Mouse (Mus musculus) heart, embryonic 15.5 days (tissue): ENCODE data around the gene Gm3336. TPM values are rescaled to one million over a fixed set of nuclear protein-coding genes. Genes with fewer than 3 reads are reported as not detected.
A peak's percentile ranks its signal among the peaks of the same experiment; 100 is the strongest.

Source experiments
- ATAC-seq: fragments of 200-750 bp; cut with Nextera tagmentation; replicated peaks from 2 replicates; pipeline ENCODE4 v1.8.0; 2017; ENCODE audit warnings: low read depth, moderate TSS enrichment; ENCODE audit not compliant: insufficient number of reproducible peaks, insufficient read depth, low FRiP score
- H3K27ac ChIP-seq: fragments of 300-500 bp; sonication (generic); 2 replicates; pipeline ENCODE4 v1.5.1; 2015; ENCODE audit warnings: mild to moderate bottlenecking, inconsistent platforms
- H3K27me3 ChIP-seq: fragments of 300-500 bp; sonication (generic); 2 replicates; pipeline ENCODE4 v1.6.1; 2015; ENCODE audit warnings: inconsistent platforms
- H3K36me3 ChIP-seq: fragments of 300-500 bp; sonication (generic); 2 replicates; pipeline ENCODE4 v1.6.1; 2015; ENCODE audit warnings: mild to moderate bottlenecking, inconsistent platforms
- H3K4me1 ChIP-seq: fragments of 300-500 bp; sonication (generic); replicated peaks from 2 replicates; pipeline ENCODE4 v1.6.1; 2015; ENCODE audit warnings: inconsistent platforms
- H3K4me2 ChIP-seq: fragments of 300-500 bp; sonication (generic); 2 replicates; pipeline ENCODE4 v1.6.1; 2015; ENCODE audit warnings: inconsistent platforms, mild to moderate bottlenecking, moderate library complexity
- H3K4me3 ChIP-seq: fragments of 300-500 bp; sonication (generic); 2 replicates; pipeline ENCODE4 v1.5.1; 2015; ENCODE audit warnings: mild to moderate bottlenecking, inconsistent platforms
- H3K9ac ChIP-seq: fragments of 300-500 bp; sonication (generic); 2 replicates; pipeline ENCODE4 v1.6.1; 2015; ENCODE audit warnings: mild to moderate bottlenecking, inconsistent platforms
- H3K9me3 ChIP-seq: fragments of 300-500 bp; sonication (generic); replicated peaks from 2 replicates; pipeline ENCODE4 v1.6.1; 2016; ENCODE audit warnings: inconsistent platforms
- WGBS: fragments of 180-500 bp; shearing (Covaris S2); methylation state at CpG from one replicate; pipeline ENCODE4 v1.1.7; 2015; ENCODE audit warnings: mixed read lengths; 5-methylcytosine and 5-hydroxymethylcytosine counted together
- polyA plus RNA-seq: library from polyadenylated mRNA; unstranded; fragments of >200 nt; fragmentation: Nextera tagmentation; extraction: Ambion mirVana; gene quantifications from 2 replicates; pipeline ENCODE4 v1.2.1, GENCODE M21; 2015

Gm3336 gene
- polyA plus RNA-seq, 1 experiment from 2014 or later: not detected

GRCm38 (mm10) chr8:70701982-70702841 lies 16.1 kb upstream of the Gm3336 start:
- H3K4me3 ChIP-seq: no peak overlapping the region
- no peak overlapping the region for H3K9ac ChIP-seq
- H3K36me3 ChIP-seq: no peaks in the 10 kb centered on the region; the same call in 1 of the 2 replicates
- peak overlapping the region; percentile 77; the same call in 1 of the 2 replicates for H3K4me2 ChIP-seq
- ATAC-seq: no peak
- WGBS: 58% methylated on average over 2 of the region's 2 CpGs
- peak overlapping the region; percentile 40 for H3K27ac ChIP-seq
- H3K27me3 ChIP-seq: no peaks in the 10 kb centered on the region
- H3K9me3 ChIP-seq: no peaks in the 10 kb centered on the region
- H3K4me1 ChIP-seq: peaks cover 37% of the 10 kb centered on the region

DNA sequence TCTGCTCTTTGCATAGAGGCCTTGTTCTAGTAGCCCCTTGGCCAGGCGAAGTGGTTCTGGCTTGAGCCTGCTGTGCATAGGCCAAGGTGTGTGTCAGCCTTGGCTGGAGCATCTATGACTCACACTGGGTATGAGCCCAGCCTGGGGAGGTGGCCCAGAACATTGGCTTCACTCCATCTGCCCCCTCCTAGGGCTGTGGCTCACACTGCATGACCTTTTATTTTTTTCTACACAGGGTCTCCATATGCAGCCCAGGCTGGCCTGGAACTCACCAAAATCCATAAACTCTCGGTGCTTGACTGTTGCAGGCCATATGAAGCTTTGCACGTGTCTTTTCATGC lies 15.5 kb upstream of the Gm3336 start:
- H3K4me1 ChIP-seq: peaks cover 31% of the 10 kb centered on the region
- H3K9me3 ChIP-seq: no peaks in the 10 kb centered on the region
- H3K27me3 ChIP-seq: no peaks in the 10 kb centered on the region
- no peak overlapping the region for H3K4me2 ChIP-seq
- H3K9ac ChIP-seq: no peak overlapping the region
- no peaks in the 10 kb centered on the region; the same call in 1 of the 2 replicates for H3K36me3 ChIP-seq
- no peak overlapping the region for H3K4me3 ChIP-seq
- H3K27ac ChIP-seq: peak overlapping the region; percentile 40; the same call in 1 of the 2 replicates
- ATAC-seq: no peak
- 60% methylated on average over 3 of the region's 3 CpGs for WGBS

GRCm38 (mm10) chr8:70703287-70703686 lies 15.1 kb upstream of the Gm3336 start, which contains the start of gene Iqcn:
Iqcn (plus strand) TSS chr8:70703457.
- WGBS: 92% methylated on average over 3 of the region's 3 CpGs
- H3K9ac ChIP-seq: no peak within 1 kb of the TSS
- no peaks in the 10 kb centered on the region; the same call in 1 of the 2 replicates for H3K36me3 ChIP-seq
- no peak within 1 kb of the TSS for H3K4me3 ChIP-seq
- H3K4me1 ChIP-seq: peaks cover 26% of the 10 kb centered on the region
- H3K9me3 ChIP-seq: no peaks in the 10 kb centered on the region
- peak within 1 kb of the TSS; percentile 77; the same call in 1 of the 2 replicates for H3K4me2 ChIP-seq
- peak within 1 kb of the TSS; percentile 40 for H3K27ac ChIP-seq
- no peaks in the 10 kb centered on the region for H3K27me3 ChIP-seq
- ATAC-seq: no peak

DNA sequence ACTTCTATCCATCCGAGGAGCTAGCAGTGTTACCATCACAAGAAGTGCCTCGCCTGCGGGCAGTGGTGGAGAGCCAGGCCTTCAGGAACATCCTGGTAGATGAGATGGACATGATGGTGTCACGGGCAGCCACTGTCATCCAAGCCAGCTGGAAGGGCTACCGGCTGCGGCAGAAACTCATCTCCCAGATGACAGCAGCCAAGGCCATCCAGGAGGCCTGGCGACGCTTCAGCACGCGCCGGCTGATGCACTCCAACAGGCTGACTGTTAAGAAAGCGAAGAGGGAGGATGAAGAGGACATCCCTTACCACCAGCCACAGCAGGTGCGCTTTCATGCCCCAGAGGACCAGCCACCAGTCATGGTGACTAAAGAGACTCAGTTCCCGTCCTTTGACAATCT lies 10.1 kb upstream of the Gm3336 start:
- WGBS: 84% methylated on average over 14 of the region's 14 CpGs
- no peak overlapping the region for H3K4me3 ChIP-seq
- H3K9ac ChIP-seq: no peak overlapping the region
- H3K27ac ChIP-seq: no peak overlapping the region
- H3K27me3 ChIP-seq: no peaks in the 10 kb centered on the region
- H3K4me2 ChIP-seq: no peak overlapping the region
- H3K36me3 ChIP-seq: no peaks in the 10 kb centered on the region
- no peaks in the 10 kb centered on the region for H3K4me1 ChIP-seq
- ATAC-seq: no peak
- no peaks in the 10 kb centered on the region for H3K9me3 ChIP-seq

- 84% methylated on average over 9 of the region's 9 CpGs for WGBS
- no peaks in the 10 kb centered on the region for H3K36me3 ChIP-seq
- no peak overlapping the region for H3K4me3 ChIP-seq
- no peak overlapping the region for H3K27ac ChIP-seq
- ATAC-seq: no peak
- H3K27me3 ChIP-seq: no peaks in the 10 kb centered on the region
- no peak overlapping the region for H3K4me2 ChIP-seq
- no peak overlapping the region for H3K9ac ChIP-seq
- no peaks in the 10 kb centered on the region for H3K9me3 ChIP-seq
- no peaks in the 10 kb centered on the region for H3K4me1 ChIP-seq
Measured at GRCm38 (mm10) chr8:70709794-70710193, 8.5 kb upstream of the Gm3336 start.

DNA sequence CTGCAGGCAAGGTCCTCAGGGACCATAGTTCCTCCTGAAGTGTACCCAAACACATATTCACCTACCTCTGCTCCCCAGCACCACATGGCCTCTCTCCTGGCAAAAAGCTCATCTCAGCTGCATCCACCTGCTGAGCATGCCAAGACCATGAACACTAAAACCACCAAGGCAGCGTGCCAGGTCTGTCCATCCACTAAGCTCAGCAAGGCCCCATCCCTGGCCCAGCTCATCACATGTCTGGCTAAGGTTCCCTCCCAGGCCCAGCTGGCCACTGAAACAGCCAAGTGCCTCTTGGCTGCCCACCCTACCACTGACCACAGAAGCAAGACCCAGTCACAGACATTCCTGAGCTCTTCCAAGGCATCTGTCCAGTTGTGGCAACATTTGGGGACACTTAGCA lies 8.0 kb upstream of the Gm3336 start:
- H3K27me3 ChIP-seq: no peaks in the 10 kb centered on the region
- no peak; the same call in 1 of the 2 replicates for ATAC-seq
- H3K4me2 ChIP-seq: no peak overlapping the region
- 92% methylated on average over 1 of the region's 1 CpGs for WGBS
- H3K4me3 ChIP-seq: no peak overlapping the region
- no peak overlapping the region for H3K9ac ChIP-seq
- H3K4me1 ChIP-seq: no peaks in the 10 kb centered on the region
- no peak overlapping the region for H3K27ac ChIP-seq
- no peaks in the 10 kb centered on the region for H3K36me3 ChIP-seq
- H3K9me3 ChIP-seq: no peaks in the 10 kb centered on the region

- Histone ChIP-seq H3K4me3 (no peak overlapping the region), H3K4me1 (no peaks in the 10 kb centered on the region), H3K27me3 (no peaks in the 10 kb centered on the region), H3K9me3 (no peaks in the 10 kb centered on the region), H3K4me2 (no peak overlapping the region), H3K27ac (no peak overlapping the region), H3K9ac (no peak overlapping the region), H3K36me3 (no peaks in the 10 kb centered on the region)
- WGBS: 76% methylated on average over 11 of the region's 11 CpGs
- no peak for ATAC-seq
Measured at GRCm38 (mm10) chr8:70711041-70711440, 7.3 kb upstream of the Gm3336 start.

- ATAC-seq: no peak
- Histone ChIP-seq H3K4me3 (no peak overlapping the region), H3K4me1 (no peaks in the 10 kb centered on the region), H3K4me2 (no peak overlapping the region), H3K27me3 (peaks cover 21% of the 10 kb centered on the region), H3K27ac (no peak overlapping the region), H3K9ac (no peak overlapping the region), H3K9me3 (no peaks in the 10 kb centered on the region), H3K36me3 (no peaks in the 10 kb centered on the region)
- WGBS: 83% methylated on average over 7 of the region's 7 CpGs
Measured at GRCm38 (mm10) chr8:70713991-70714390, 4.4 kb upstream of the Gm3336 start.

DNA sequence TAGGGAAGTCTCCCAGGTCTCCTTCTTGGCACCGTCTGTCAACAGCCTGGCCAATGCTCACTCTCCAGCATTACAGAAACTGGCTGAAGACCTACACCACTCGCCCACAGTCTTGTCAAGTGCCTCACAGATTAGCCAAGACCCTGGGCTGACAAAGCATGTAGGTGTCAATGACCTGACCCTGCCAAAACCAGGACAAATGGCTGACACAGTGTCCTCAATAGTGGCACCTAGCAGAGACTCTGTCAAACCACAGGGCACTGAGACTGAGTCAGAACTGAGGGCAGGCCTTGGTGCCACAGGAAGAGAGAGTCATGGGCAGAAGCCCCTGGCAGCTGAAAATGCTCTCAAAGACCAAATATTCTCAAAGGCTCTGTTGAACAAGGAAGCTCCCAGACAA lies 3.3 kb upstream of the Gm3336 start:
- no peaks in the 10 kb centered on the region for H3K36me3 ChIP-seq
- no peak overlapping the region for H3K27ac ChIP-seq
- no peak overlapping the region for H3K9ac ChIP-seq
- no peak overlapping the region for H3K4me3 ChIP-seq
- no peak for ATAC-seq
- H3K27me3 ChIP-seq: peaks cover 29% of the 10 kb centered on the region
- H3K4me1 ChIP-seq: no peaks in the 10 kb centered on the region
- H3K9me3 ChIP-seq: no peaks in the 10 kb centered on the region
- no peak overlapping the region for H3K4me2 ChIP-seq
- 43% methylated on average over 2 of the region's 2 CpGs for WGBS

GRCm38 (mm10) chr8:70716521-70717400 lies 1.6 kb upstream of the Gm3336 start:
- ATAC-seq: no peak
- WGBS: 78% methylated on average over 40 of the region's 40 CpGs
- Histone ChIP-seq H3K4me1 (no peaks in the 10 kb centered on the region), H3K4me3 (no peak overlapping the region), H3K27me3 (peaks cover 35% of the 10 kb centered on the region), H3K9ac (no peak overlapping the region), H3K36me3 (no peaks in the 10 kb centered on the region), H3K4me2 (no peak overlapping the region), H3K9me3 (no peaks in the 10 kb centered on the region), H3K27ac (no peak overlapping the region)

- Histone ChIP-seq H3K4me3 (no peak overlapping the region), H3K9ac (no peak overlapping the region), H3K4me2 (no peak overlapping the region), H3K9me3 (no peaks in the 10 kb centered on the region), H3K4me1 (no peaks in the 10 kb centered on the region), H3K36me3 (no peaks in the 10 kb centered on the region), H3K27me3 (peaks cover 36% of the 10 kb centered on the region), H3K27ac (no peak overlapping the region)
- ATAC-seq: no peak
- WGBS: 50% methylated on average over 9 of the region's 9 CpGs
Measured at GRCm38 (mm10) chr8:70719796-70720270, 1.5 kb downstream of the Gm3336 start.
